Mouse (Mus musculus): ENCODE results near the gene Ripk1. TPM values are rescaled to one million over a fixed set of nuclear protein-coding genes. Genes with fewer than 3 reads are reported as not detected.

Gene Ripk1
- polyA plus RNA-seq, 1 experiment, result 8.3 TPM

DNA sequence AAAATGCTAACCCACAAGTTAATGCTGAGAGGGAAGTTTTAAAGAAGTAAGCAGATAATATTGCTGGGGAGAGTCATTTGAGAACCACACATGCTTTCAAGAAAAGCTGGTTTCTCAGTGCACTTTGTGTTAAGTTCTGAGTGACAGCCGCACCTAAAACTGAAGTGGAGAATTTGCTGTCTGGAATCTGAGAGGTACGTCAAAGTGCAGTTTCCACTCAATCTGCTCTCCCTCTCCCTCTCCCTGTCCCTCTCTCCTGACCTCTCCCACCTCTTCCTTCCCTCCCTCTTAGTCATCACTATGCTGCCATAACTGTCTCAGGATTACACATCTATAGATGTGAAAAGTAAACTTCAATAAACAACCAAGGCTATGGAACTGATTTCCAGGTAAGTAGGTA, 19.8 kb downstream of the Ripk1 start:
- TF ChIP-seq GATA1 (IDR thresholded peaks at IDR 0.05; ENCODE audit: low read length), result no peak

DNA sequence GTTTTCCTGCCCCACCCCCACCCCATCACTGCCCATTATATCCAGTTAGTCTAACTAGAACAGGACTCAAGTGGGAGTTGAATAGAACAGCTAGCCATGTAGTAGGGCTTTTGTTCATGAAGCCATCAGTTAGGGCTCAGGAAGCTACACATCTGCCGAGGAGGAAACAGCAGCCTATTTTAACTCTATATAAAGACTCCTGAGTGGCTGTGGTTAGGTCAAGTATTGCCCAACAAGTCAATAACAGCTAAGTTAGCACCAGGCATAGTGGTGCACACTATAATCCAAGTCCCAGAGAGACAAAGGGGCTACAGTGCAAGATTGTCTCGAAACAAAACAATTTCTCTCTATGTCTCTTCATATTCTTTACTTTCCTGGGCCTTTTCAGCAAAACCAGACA, 29.9 kb downstream of the Ripk1 start:
- TF ChIP-seq GATA1 (IDR thresholded peaks at IDR 0.05; ENCODE audit: low read length), result no peak

DNA sequence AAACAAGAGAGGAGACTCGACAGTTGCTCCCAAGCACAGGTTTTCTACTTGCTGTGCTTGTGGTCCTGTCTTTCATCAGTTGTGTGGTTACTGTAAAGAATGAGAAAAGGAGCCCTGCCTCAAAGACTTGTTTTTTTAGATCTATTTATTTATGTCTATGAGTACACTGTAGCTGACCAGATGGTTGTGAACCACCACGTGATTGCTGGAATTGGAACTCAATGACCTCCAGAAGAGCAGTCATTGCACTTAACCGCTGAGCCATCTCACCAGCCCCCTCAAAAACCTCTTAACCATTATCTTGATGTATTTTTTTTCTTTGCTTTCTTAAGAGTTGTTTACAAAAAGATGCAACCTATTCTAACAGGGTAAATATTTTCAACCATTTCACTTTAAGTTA, 33.3 kb downstream of the Ripk1 start:
- no peak for TF ChIP-seq GATA1 (IDR thresholded peaks at IDR 0.05; ENCODE audit: low read length)

DNA sequence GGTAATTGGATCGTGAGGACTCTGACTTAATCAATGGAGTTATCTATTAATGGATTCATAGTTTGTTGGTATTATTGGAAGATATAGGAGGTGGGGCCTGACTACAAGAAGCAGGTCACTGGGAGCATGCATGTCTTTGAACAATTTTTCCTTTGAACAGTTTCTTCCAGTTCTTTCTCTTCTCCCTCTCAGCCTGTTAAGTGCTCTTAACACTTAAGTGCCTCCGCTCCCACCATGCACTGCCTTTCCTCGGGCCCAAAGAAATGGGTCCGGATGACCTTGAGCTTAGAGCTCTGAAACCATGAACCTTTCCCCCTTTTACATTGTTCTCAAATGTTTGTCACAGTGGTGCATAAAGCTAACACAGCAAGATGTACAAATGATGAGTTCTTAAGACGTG, 34.6 kb downstream of the Ripk1 start:
- TF ChIP-seq GATA1 (IDR thresholded peaks at IDR 0.05; ENCODE audit: low read length), result no peak

DNA sequence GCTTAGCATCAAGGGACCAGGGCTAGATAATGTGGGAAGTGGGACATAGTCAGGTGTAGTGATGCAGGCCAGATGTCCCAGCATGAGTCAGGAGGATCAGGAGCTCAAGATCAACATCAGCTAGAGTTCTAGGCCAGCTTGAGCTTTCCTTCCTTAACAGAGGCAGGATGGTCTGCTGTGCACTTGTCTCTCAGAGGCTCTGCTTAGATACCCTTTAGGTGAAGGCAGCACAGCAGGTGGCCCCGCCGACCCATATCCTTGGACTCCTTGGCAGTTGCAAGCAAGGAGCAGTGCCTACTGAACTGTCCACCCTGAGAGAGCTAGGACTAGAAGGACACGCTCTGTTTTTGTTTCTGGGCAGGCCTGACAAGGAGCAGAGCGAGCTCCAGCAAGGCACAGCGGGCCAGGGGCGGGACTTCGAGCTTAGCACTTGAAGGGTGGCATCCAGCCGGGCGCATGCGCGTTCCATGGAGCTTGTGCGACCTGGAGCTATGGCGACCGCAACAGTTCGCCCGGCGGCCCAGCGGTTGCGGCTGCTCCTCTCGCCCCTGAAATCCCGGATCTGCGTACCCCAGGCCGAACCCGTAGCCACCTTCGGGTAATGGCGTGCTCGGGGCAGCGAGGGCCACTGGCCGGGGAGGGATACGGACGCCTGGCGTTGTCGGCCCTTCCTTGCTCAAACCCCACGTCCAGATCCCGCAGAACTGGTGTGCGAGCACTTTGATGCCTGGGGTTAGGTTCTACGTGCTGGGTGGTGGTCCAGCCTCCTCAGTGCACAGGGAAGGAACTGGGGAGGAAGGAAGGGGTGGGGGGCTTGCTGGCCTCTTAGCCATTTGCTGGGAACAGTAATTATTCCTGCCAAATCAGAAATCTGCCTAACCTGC, 35.3 kb downstream of the Ripk1 start, which contains the start of gene Bphl:
Gene Bphl (plus strand): TSS at position 426 of the 884 bp plus-strand sequence.
- TF ChIP-seq GATA1 (IDR thresholded peaks at IDR 0.05; ENCODE audit: low read length), result no peak

DNA sequence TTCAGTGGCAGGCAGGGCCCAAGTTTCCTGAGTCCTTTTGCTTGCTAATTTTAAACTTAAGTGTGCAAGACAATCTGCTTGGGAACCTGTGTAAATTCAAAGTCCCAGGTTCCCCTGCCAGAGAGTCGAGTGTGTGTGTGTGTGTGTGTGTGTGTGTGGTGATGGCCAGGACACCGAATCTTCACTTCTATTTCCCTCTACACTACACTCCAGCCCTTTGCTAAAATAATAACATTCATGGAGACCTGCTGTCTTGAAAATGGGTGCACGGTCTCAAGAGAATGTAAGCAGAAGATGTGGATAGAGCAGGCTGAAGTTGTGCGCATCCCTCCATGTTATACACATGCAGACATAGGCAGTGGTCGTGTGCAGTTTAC, 35.9 kb downstream of the Ripk1 start:
- TF ChIP-seq GATA1 (IDR thresholded peaks at IDR 0.05; ENCODE audit: low read length), result no peak

DNA sequence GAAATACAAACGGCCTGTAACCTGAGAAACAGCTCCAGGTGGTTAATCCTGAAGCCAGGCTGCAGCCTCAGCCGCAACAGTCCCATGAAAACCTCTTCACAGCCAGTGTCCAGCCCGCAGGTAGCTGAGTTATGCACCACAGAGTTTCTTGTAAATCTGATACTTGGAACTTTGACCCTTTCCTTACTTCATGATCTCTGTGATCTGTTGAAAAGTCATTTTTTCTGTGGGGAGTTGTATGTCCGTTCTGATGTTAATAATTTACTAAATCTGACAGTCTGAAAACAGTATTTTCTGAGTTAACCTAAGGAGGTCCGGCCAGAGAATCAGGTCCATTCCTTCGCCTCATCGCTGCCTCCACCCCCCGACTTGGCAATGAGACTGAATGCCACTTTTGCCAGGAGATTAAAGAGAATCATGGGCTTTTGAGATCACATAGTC, 36.8 kb downstream of the Ripk1 start:
- no peak for TF ChIP-seq GATA1 (IDR thresholded peaks at IDR 0.05; ENCODE audit: low read length)

DNA sequence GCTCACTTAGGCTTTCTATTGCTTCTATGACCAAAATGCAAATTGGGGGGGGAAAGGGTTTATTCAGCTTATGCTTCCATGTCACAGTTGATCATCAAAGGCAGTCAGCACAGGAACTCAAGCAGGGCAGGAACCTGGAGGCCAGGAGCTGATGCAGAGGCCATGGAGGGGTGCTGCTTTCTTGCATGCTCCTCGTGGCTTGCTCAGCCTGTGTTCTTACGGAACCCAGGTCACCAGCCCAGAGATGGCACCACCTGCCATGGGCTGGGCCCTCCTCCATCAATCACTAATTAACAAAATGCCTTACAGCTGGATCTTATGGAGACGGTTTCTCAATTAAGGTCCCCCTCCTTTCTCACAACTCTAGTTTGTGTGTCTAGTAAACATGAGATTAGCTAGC, 37.9 kb downstream of the Ripk1 start:
- no peak for TF ChIP-seq GATA1 (IDR thresholded peaks at IDR 0.05; ENCODE audit: low read length)

DNA sequence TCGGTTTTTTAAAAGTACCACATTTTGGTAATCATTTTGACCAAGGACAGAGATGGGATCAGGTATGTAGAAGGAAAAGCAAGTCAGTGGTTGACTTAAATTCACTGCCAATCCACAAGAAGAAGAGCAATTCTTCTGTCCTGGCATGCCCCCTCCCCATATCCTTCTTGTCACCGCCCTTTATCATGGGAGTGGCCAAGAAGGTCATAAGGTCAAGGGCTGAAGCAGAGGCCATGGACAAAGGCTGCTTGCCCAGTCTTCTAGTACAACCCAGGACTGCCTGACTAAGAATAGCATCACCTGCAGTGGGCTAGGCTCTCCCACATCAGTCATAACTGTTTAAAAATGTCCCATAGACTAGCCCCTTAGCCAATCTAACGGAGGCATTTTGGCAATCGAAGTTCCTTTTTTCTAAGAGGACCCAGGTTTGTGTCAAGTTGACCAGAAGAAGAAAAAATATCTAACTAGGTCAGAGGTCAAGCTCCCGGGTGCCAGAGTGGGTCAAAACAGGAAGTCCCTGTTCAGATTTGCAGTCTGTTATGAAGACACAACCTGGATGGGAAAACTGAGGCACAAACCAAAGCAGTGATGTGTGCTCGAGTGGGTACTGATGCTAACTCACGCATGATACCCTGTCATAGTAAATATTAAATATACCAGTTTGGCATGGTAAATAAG, 41.7 kb downstream of the Ripk1 start:
- no peak for TF ChIP-seq GATA1 (IDR thresholded peaks at IDR 0.05; ENCODE audit: low read length)

DNA sequence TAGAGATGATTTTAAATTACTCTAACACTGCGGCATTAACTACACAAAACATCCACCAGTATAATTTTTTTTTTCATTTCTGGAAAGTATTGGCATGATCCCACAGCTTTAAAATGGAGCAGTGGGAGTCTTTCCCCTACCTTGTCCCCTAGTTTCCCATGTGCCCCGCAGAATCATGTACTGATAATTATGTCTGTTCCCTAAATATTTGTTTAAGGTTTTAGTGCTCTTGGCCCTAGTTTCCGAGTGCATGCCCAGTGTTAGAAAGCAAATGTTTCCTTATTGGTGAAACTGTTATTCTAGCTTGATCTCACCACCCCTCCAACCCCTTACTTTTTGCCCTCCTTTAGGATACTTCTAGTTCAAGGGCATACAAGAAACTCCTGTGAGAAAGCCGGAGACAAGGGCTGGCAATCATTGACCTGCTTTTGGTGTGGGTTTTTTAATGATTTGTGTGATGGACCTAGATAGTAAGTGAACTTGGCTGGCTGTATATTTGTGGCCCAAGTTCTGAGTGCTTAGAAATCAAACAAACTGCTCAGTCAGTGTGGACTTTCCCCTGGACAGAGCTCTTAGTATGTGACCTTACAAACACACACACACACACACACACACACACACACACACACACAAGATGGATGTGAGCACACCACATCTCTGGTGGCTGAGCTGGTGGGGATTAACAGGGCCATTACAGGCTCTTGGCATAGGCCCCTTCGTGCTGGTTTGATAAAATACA, 43.5 kb downstream of the Ripk1 start:
- no peak for TF ChIP-seq GATA1 (IDR thresholded peaks at IDR 0.05; ENCODE audit: low read length)

DNA sequence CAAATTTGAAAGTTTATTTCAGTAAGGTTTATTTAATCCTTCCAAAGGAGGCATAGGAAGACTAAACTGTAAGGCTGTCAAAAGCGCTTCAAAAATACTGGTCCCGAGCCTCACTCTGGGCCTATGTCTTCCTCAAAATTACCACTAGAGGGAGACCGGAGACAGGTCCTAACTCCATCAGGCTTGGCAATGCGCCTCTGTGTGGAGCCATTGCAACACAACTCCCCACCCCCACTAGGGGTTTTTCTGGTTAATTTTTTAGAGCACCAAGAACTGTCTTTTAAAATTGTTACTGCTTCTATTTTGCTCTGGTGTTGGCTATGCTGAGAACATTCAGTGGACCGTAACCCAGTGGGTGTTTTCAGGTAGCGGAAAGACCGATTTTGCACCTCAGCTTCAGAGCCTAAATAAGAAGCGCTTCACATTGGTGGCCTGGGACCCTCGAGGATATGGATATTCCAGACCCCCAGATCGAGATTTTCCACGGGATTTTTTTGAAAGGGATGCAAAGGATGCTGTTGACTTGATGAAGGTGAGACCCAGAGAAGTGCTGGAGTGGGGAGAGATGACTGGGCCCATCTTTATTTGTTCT, 44.4 kb downstream of the Ripk1 start:
- no peak for TF ChIP-seq GATA1 (IDR thresholded peaks at IDR 0.05; ENCODE audit: low read length)

DNA sequence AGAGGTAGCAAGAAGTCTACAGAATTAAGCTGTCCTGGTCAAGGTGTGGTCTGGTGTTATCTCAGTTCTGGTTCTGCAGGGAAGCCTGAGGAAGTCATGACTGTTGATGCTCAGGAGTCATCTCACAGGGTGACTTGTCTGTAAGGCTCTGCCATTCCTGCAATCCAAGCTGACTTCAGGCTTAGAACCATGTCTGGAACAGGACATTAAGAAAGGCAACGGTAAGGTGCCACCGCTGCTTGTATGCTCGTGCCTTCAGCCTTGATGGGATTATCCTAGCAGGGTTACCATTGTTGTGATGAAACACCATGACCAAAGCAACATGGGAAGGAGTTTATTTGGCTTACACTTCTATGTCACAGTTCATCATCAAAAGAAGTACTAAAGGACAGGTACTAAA, 45.4 kb downstream of the Ripk1 start:
- TF ChIP-seq GATA1 (IDR thresholded peaks at IDR 0.05; ENCODE audit: low read length), result no peak

DNA sequence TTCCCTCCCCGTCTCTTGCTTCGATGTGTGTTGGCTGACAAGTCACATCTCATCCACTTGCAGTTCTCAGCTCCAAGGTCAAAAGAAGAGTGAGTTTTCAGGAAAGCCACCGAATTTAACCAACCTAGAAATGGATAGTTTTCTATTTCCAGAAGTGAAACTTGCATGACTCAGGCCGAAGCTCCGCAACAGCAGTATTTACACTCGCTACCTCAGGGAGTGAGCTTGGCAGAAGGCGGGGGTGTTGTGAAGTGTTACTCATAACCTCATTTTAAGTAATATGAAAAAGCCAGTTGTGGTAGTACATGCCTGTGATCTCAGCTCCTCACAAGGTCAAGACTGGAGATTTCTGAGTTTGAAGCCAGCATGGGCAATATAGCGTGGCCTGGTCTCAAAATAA, 48.3 kb downstream of the Ripk1 start:
- no peak for TF ChIP-seq GATA1 (IDR thresholded peaks at IDR 0.05; ENCODE audit: low read length)

DNA sequence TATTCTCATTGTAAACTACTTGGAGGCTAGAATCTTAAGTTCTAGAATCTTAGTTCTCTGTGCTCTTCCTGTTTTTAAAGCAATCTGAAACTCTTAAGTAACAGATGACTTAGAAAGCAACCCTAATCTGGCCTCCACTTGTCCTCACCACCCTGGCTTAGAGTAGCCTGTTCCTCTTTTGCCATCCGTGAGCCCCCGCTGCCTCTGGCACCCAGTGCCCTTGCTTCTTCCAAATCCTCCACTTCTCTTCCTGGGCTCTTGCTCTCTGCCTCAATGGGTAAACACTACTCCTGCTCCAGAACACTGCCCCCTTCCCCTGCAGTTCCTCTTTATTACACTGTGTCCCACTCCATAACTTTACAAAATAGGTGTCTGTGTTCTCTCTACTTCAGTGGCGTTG, 49.5 kb downstream of the Ripk1 start:
- no peak for TF ChIP-seq GATA1 (IDR thresholded peaks at IDR 0.05; ENCODE audit: low read length)

DNA sequence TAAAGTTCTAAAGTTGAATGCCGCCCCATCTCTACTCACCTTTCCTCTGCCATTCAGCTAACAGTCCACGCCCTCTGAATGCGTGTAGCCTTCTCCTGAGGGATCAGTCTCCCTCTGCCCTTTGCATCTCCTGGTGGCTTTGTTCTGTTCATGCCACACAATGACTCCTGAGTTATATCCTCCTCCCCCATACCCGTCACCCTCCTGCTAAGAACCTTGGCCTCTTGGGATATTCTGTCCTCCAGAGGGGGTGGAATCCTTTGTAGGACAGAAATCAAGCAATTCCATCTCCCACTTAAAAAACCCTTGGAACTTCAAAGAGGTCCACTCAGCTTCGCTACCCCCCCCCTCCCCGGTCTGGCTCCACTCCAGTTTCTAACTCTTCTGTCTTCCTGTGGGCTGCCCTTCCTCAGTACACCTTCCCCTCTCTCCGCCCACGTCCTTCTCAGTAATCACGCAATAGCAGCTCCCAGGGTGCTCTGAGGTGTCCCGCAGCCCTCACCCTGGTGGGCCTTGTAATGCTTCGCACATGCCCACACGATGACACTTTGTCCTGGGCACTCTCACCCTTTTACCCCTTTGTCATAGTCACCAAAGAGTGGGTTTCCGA, 51.6 kb downstream of the Ripk1 start:
- no peak for TF ChIP-seq GATA1 (IDR thresholded peaks at IDR 0.05; ENCODE audit: low read length)
